Mouse (Mus musculus) large intestine, adult 2 months (tissue): ENCODE measurements around the gene Hist2h2aa1. TPM values are rescaled to one million over a fixed set of nuclear protein-coding genes. Genes with fewer than 3 reads are reported as not detected.

Experiments
- polyA plus RNA-seq: library from polyadenylated mRNA; depleted of rRNA; stranded (reverse); fragments of >200 nt; gene quantifications from 2 replicates; pipeline ENCODE4 v1.2.3, GENCODE M21; 2012; rRNA removed

The Hist2h2aa1 gene
- polyA plus RNA-seq, 1 experiment: 112 TPM

Other genes starting within 250 kb of the Hist2h2aa1 start
- 49.7 and 54.9 TPM in 2 replicates for gene Plekho1, start 249.5 kb upstream of the Hist2h2aa1 start, polyA plus RNA-seq
- gene Vps45, start 187.0 kb upstream of the Hist2h2aa1 start, polyA plus RNA-seq: 6.1 TPM in 2 replicates
- gene Otud7b, start 141.0 kb upstream of the Hist2h2aa1 start, polyA plus RNA-seq: 5.7 and 8.9 TPM in 2 replicates
- gene Mtmr11, start 83.5 kb upstream of the Hist2h2aa1 start, polyA plus RNA-seq: 60.8 and 66.6 TPM in 2 replicates
- 48.8 and 56.1 TPM in 2 replicates for gene Sf3b4, start 73.2 kb upstream of the Hist2h2aa1 start, polyA plus RNA-seq
- gene Sv2a, start 64.3 kb upstream of the Hist2h2aa1 start, polyA plus RNA-seq: 2.0 TPM in 2 replicates
- gene Bola1, start 25.8 kb upstream of the Hist2h2aa1 start, polyA plus RNA-seq: 45.2 and 47.6 TPM in 2 replicates
- 1.5 and 4.1 TPM in 2 replicates for gene Hist2h2ab, start 25.6 kb upstream of the Hist2h2aa1 start, polyA plus RNA-seq
- gene Hist2h2ac, start 24.6 kb upstream of the Hist2h2aa1 start, polyA plus RNA-seq: 14.8 and 16.9 TPM in 2 replicates
- 2.8 and 3.7 TPM in 2 replicates for gene Hist2h2be, start 24.4 kb upstream of the Hist2h2aa1 start, polyA plus RNA-seq
- gene Hist2h3c2, start 6.4 kb upstream of the Hist2h2aa1 start, polyA plus RNA-seq: 49.8 and 65.9 TPM in 2 replicates
- 68.4 and 101 TPM in 2 replicates for gene Hist2h2aa2, start 5.2 kb upstream of the Hist2h2aa1 start, polyA plus RNA-seq
- gene Hist2h3c1, start 1.2 kb downstream of the Hist2h2aa1 start, polyA plus RNA-seq: not detected in 2 replicates
- gene Hist2h4, start 17.8 kb downstream of the Hist2h2aa1 start, polyA plus RNA-seq: 5.8 and 5.9 TPM in 2 replicates
- 62.7 and 75.7 TPM in 2 replicates for gene Hist2h3b, start 23.2 kb downstream of the Hist2h2aa1 start, polyA plus RNA-seq
- gene Hist2h2bb, start 24.3 kb downstream of the Hist2h2aa1 start, polyA plus RNA-seq: 11.8 and 17.3 TPM in 2 replicates
- gene Fcgr1, start 48.5 kb downstream of the Hist2h2aa1 start, polyA plus RNA-seq: 4.6 and 5.6 TPM in 2 replicates
- not detected in 2 replicates for gene BC107364, start 206.8 kb downstream of the Hist2h2aa1 start, polyA plus RNA-seq